Mouse (Mus musculus): ENCODE measurements around the gene Gm48552. TPM values are rescaled to one million over a fixed set of nuclear protein-coding genes. Genes with fewer than 3 reads are reported as not detected.

The Gm48552 gene
- total and polyA plus RNA-seq, 3 experiments = 0.46 to 1.1 (median 0.98) TPM

GRCm38 (mm10) chr10:81354738-81355477 is 33.9 kb upstream of the Gm48552 start:
- Histone ChIP-seq H3K4me3 (replicated peaks in 1 of 3; ENCODE audit: low read depth in 2 of 3, low read length in 2 of 3, poor library complexity in 1 of 3) (no peak overlapping the region), H3K9ac (ENCODE audit: insufficient read depth, low read depth) (no peak overlapping the region), H3K9me3 (replicated peaks; ENCODE audit: low read length) (no peaks in the 10 kb centered on the region), H3K4me1 (ENCODE audit: control insufficient read depth in 1 of 2, insufficient read depth in 2 of 2) (peaks cover 19 to 61% of the 10 kb centered on the region in 2 experiments), H3K27ac (ENCODE audit: insufficient read depth, low read depth) (no peak overlapping the region), H3K36me3 (replicated peaks in 1 of 2; ENCODE audit: control insufficient read depth in 1 of 2, insufficient read depth in 1 of 2, low read length in 1 of 2) (peaks cover 2 to 7% of the 10 kb centered on the region in 2 experiments), H3K27me3 (replicated peaks) (no peaks in the 10 kb centered on the region), H3K4me2 (ENCODE audit: insufficient read depth, low read depth, poor library complexity, severe bottlenecking) (no peak overlapping the region), H3K79me2 (replicated peaks; ENCODE audit: control insufficient read depth, extremely low read depth, insufficient read depth, poor library complexity, severe bottlenecking) (no peaks in the 10 kb centered on the region; the same call in 1 of the 2 replicates)
- DNase-seq (ENCODE audit: extremely low read depth) = no peak
- in situ Hi-C loops (cut with MboI; ENCODE audit: low pct_ligation_motif_present, low pct_unique_long_range_greater_than_20kb, low sequenced_read_pairs) (loop anchor here (10.0 kb wide), 1 partner anchor 160 kb away; no protein-coding TSS in a partner anchor), dilution Hi-C loops (cut with MboI; ENCODE audit: extremely low pct_ligation_motif_present, extremely low pct_unique_long_range_greater_than_20kb, low sequenced_read_pairs) (no loop called here)
- TF ChIP-seq CTCF (conservative IDR thresholded peaks at IDR 0.05 in 1 of 2, IDR thresholded peaks at IDR 0.05 in 1 of 2; ENCODE audit: low read depth in 2 of 2, low read length in 2 of 2) = no peak
- no peak for TF ChIP-seq SMC3 (IDR thresholded peaks at IDR 0.05; ENCODE audit: low read depth, low read length)
- no peak for TF ChIP-seq ZC3H11A (IDR thresholded peaks at IDR 0.05; ENCODE audit: low read depth, low read length)
- no peak for TF ChIP-seq IRF4 (IDR thresholded peaks at IDR 0.05; ENCODE audit: low read depth, low read length)
- no peak for TF ChIP-seq MEF2A (IDR thresholded peaks at IDR 0.05; ENCODE audit: borderline replicate concordance, low read depth, low read length)
- no peak for TF ChIP-seq JUN (IDR thresholded peaks at IDR 0.05; ENCODE audit: insufficient read depth, low read depth, low read length)
- TF ChIP-seq RCOR1 (conservative IDR thresholded peaks at IDR 0.05; ENCODE audit: low read depth, low read length) = no peak
- TF ChIP-seq POLR2A (IDR thresholded peaks at IDR 0.05; ENCODE audit: low read depth, low read length) = no peak
- TF ChIP-seq BHLHE40 (IDR thresholded peaks at IDR 0.05; ENCODE audit: low read depth, low read length) = no peak
- TF ChIP-seq ZNF384 (IDR thresholded peaks at IDR 0.05; ENCODE audit: low read depth, low read length) = no peak
- TF ChIP-seq POLR2AphosphoS2 (IDR thresholded peaks at IDR 0.05; ENCODE audit: low read depth, low read length) = no peak
- TF ChIP-seq MYC (IDR thresholded peaks at IDR 0.05; ENCODE audit: low read depth, low read length) = no peak
- no peak for TF ChIP-seq UBTF (IDR thresholded peaks at IDR 0.05; ENCODE audit: low read depth, low read length)
- TF ChIP-seq USF2 (conservative IDR thresholded peaks at IDR 0.05; ENCODE audit: low read depth, low read length) = no peak

- Histone ChIP-seq H3K27me3 (replicated peaks) (no peaks in the 10 kb centered on the region), H3K9me3 (replicated peaks; ENCODE audit: low read length) (no peaks in the 10 kb centered on the region), H3K36me3 (replicated peaks in 1 of 2; ENCODE audit: control insufficient read depth in 1 of 2, insufficient read depth in 1 of 2, low read length in 1 of 2) (peaks cover 4 to 12% of the 10 kb centered on the region in 2 experiments), H3K4me2 (ENCODE audit: insufficient read depth, low read depth, poor library complexity, severe bottlenecking) (no peak overlapping the region), H3K79me2 (replicated peaks; ENCODE audit: control insufficient read depth, extremely low read depth, insufficient read depth, poor library complexity, severe bottlenecking) (no peaks in the 10 kb centered on the region; the same call in 1 of the 2 replicates), H3K4me1 (ENCODE audit: control insufficient read depth in 1 of 2, insufficient read depth in 2 of 2) (peaks cover 22 to 65% of the 10 kb centered on the region in 2 experiments), H3K4me3 (replicated peaks in 1 of 3; ENCODE audit: low read depth in 2 of 3, low read length in 2 of 3, poor library complexity in 1 of 3) (no peak overlapping the region), H3K27ac (ENCODE audit: insufficient read depth, low read depth) (no peak overlapping the region), H3K9ac (ENCODE audit: insufficient read depth, low read depth) (no peak overlapping the region)
- TF ChIP-seq PAX5 (IDR thresholded peaks at IDR 0.05; ENCODE audit: low read length) (no peak), IRF4 (IDR thresholded peaks at IDR 0.05; ENCODE audit: low read depth, low read length) (no peak), ZKSCAN1 (IDR thresholded peaks at IDR 0.05; ENCODE audit: borderline replicate concordance, low read depth, low read length) (no peak), RAD21 (IDR thresholded peaks at IDR 0.05; ENCODE audit: low read depth, low read length) (no peak), CHD2 (IDR thresholded peaks at IDR 0.05; ENCODE audit: low read length) (no peak), JUN (IDR thresholded peaks at IDR 0.05; ENCODE audit: insufficient read depth, low read depth, low read length) (no peak), MAX (IDR thresholded peaks at IDR 0.05; ENCODE audit: low read length) (no peak), EP300 (IDR thresholded peaks at IDR 0.05; ENCODE audit: low read length) (no peak), MYC (IDR thresholded peaks at IDR 0.05; ENCODE audit: low read depth, low read length) (no peak), TCF12 (IDR thresholded peaks at IDR 0.05; ENCODE audit: low read depth, low read length) (no peak), ZNF384 (IDR thresholded peaks at IDR 0.05; ENCODE audit: low read depth, low read length) (no peak), BHLHE40 (IDR thresholded peaks at IDR 0.05; ENCODE audit: low read depth, low read length) (no peak), JUND (conservative IDR thresholded peaks at IDR 0.05; ENCODE audit: low read depth, low read length) (no peak), NRF1 (IDR thresholded peaks at IDR 0.05; ENCODE audit: low read depth, low read length) (no peak), ETS1 (conservative IDR thresholded peaks at IDR 0.05; ENCODE audit: low read depth, low read length) (no peak)
- in situ Hi-C loops (cut with MboI; ENCODE audit: low pct_ligation_motif_present, low pct_unique_long_range_greater_than_20kb, low sequenced_read_pairs) = loop anchor here (10.0 kb wide), 1 partner anchor 161 kb away; no protein-coding TSS in a partner anchor
- dilution Hi-C loops (cut with MboI; ENCODE audit: extremely low pct_ligation_motif_present, extremely low pct_unique_long_range_greater_than_20kb, low sequenced_read_pairs) = no loop called here
- no peak for DNase-seq (ENCODE audit: extremely low read depth)
Measured at GRCm38 (mm10) chr10:81355533-81355932, 33.3 kb upstream of the Gm48552 start.
